Mouse (Mus musculus) hindbrain, embryonic 11.5 days (tissue): ENCODE measurements around the gene Car12. TPM values are rescaled to one million over a fixed set of nuclear protein-coding genes. Genes with fewer than 3 reads are reported as not detected.
A peak's percentile ranks its signal among the peaks of the same experiment; 100 is the strongest.
"Not testable (repeated sequence)": the region's sequence is repeated elsewhere in the genome, so short reads cannot be mapped to it uniquely, and the experiment has no call there.

Source experiments
- ATAC-seq: fragments of 200-750 bp; cut with Nextera tagmentation; 2 replicates; pipeline ENCODE4 v1.8.0; 2017; ENCODE audit warnings: mild to moderate bottlenecking, moderate TSS enrichment, moderate library complexity; ENCODE audit not compliant: low FRiP score
- DNase-seq: peaks from one replicate; pipeline ENCODE4 v3.0.0-alpha.2; 2015; ENCODE audit warnings: low spot score
- H3K27ac ChIP-seq: fragments of 300-500 bp; sonication (generic); 2 replicates; pipeline ENCODE4 v1.5.1; 2014; ENCODE audit warnings: mild to moderate bottlenecking, low read depth, low read length
- H3K27me3 ChIP-seq: fragments of 300-500 bp; sonication (generic); 2 replicates; pipeline ENCODE4 v1.6.1; 2014; ENCODE audit warnings: mild to moderate bottlenecking, low read length, moderate library complexity, mixed read lengths; ENCODE audit not compliant: control insufficient read depth, insufficient read depth
- H3K36me3 ChIP-seq: fragments of 300-500 bp; sonication (generic); 2 replicates; pipeline ENCODE4 v1.6.1; 2014; ENCODE audit warnings: mild to moderate bottlenecking, low read length, moderate library complexity, mixed read lengths; ENCODE audit not compliant: control insufficient read depth, insufficient read depth
- H3K4me1 ChIP-seq: fragments of 300-500 bp; sonication (generic); replicated peaks from 2 replicates; pipeline ENCODE4 v1.6.1; 2014; ENCODE audit warnings: low read length, mixed read lengths; ENCODE audit not compliant: control insufficient read depth, insufficient read depth
- H3K4me2 ChIP-seq: fragments of 300-500 bp; sonication (generic); replicated peaks from 2 replicates; pipeline ENCODE4 v1.6.1; 2014; ENCODE audit warnings: mild to moderate bottlenecking, low read depth, low read length
- H3K4me3 ChIP-seq: fragments of 300-500 bp; sonication (generic); 2 replicates; pipeline ENCODE4 v1.5.1; 2014; ENCODE audit warnings: low read depth, low read length
- H3K9ac ChIP-seq: fragments of 300-500 bp; sonication (generic); 2 replicates; pipeline ENCODE4 v1.6.1; 2014; ENCODE audit warnings: low read depth, low read length
- H3K9me3 ChIP-seq: fragments of 300-500 bp; sonication (generic); 2 replicates; pipeline ENCODE4 v1.6.1; 2016; ENCODE audit warnings: low read length; ENCODE audit not compliant: control insufficient read depth
- WGBS: fragments of 180-500 bp; shearing (Covaris S2); extraction: QIAGEN DNeasy Blood & Tissue Kit; methylation state at CpG from one replicate; pipeline ENCODE4 v1.1.7; 2014; 5-methylcytosine and 5-hydroxymethylcytosine counted together
- polyA plus RNA-seq: library from polyadenylated mRNA; unstranded; fragments of >200 nt; fragmentation: Nextera tagmentation; extraction: Ambion mirVana; gene quantifications from 2 replicates; pipeline ENCODE4 v1.2.1, GENCODE M21; 2014

The Car12 gene
- polyA plus RNA-seq, 1 experiment from 2014 or later = 1.0 TPM

DNA sequence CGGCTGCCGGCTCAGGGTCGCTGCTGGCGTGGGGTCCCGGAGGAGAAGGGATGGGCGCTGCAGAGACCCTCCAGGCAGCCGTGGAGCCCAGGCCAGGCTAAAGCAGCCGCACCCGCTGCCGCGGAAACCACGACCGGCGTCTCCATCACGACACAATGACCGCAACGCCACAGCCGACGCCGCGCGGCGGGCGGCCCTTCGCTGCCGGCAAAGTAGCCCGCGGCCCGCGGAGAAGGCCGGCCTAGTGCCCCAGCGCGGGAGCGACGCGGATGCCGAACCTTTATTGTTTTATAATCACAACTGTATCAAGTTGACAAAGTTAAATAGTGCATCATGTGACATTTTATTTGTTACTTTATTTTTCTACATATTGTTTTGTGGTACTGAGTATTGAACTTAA, 92.5 kb downstream of the Car12 start:
- H3K4me3 ChIP-seq = peak overlapping the region; percentile 19; the same call in 1 of the 2 replicates
- H3K9me3 ChIP-seq, H3K27ac ChIP-seq, H3K4me2 ChIP-seq, H3K27me3 ChIP-seq, H3K36me3 ChIP-seq, H3K9ac ChIP-seq, ATAC-seq, H3K4me1 ChIP-seq: not testable (repeated sequence)
- WGBS = 1% methylated on average over 26 of the region's 37 CpGs
- DNase-seq = peak; percentile 62

DNA sequence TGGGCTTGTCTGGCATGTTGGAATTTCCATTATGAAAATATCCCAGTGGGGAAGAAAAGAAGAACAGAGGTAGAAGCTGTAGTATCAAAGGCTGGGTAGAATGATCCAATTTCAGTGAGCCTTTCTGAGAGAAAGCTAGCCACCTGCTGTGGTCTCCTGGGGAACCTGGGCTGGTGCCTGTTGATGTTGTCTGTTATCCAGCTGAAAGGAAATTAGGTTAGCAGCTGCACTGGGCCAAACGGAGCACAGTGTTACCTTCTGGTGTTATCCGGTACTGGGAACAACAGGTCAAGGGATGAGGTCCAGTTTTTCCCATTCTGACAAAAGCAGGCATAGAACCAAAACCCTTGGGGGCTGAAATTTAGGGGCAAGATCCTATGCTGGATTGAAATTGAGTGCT, 99.9 kb downstream of the Car12 start:
- DNase-seq = no peak
- Histone ChIP-seq H3K36me3 (no peaks in the 10 kb centered on the region), H3K4me2 (no peak overlapping the region), H3K4me3 (no peak overlapping the region), H3K27me3 (no peaks in the 10 kb centered on the region), H3K9ac (no peak overlapping the region), H3K9me3 (no peaks in the 10 kb centered on the region), H3K4me1 (no peaks in the 10 kb centered on the region), H3K27ac (no peak overlapping the region)
- no peak for ATAC-seq
- WGBS = 13% methylated on average over 2 of the region's 2 CpGs

Other genes starting within 250 kb of the Car12 start
- 2.0 and 2.7 TPM in 2 replicates for gene Fbxl22, start 199.1 kb upstream of the Car12 start, polyA plus RNA-seq
- gene Usp3, start 120.5 kb upstream of the Car12 start, polyA plus RNA-seq = 101 and 117 TPM in 2 replicates
- gene Aph1b, start 81.8 kb downstream of the Car12 start, polyA plus RNA-seq = 16.7 and 20.4 TPM in 2 replicates
- gene Gm10647, start 83.4 kb downstream of the Car12 start, polyA plus RNA-seq = 0.31 and 0.34 TPM in 2 replicates
- 1.1 and 2.9 TPM in 2 replicates for gene Aph1c, start 121.0 kb downstream of the Car12 start, polyA plus RNA-seq
- 34.3 and 34.9 TPM in 2 replicates for gene Rab8b, start 206.0 kb downstream of the Car12 start, polyA plus RNA-seq
- 603 TPM in 2 replicates for gene Rps27l, start 232.4 kb downstream of the Car12 start, polyA plus RNA-seq